Mouse (Mus musculus): ENCODE measurements around the gene Phactr1.

Gene Phactr1

GRCm38 (mm10) chr13:42680391-42680994 lies at the start of gene Phactr1:
TSS of gene Phactr1 (plus strand) at chr13:42680623.
- no peak for DNase-seq

- no peak for DNase-seq
These were observed 45.5 kb upstream of the Phactr1 start for GRCm38 (mm10) chr13:42634908-42635307.

GRCm38 (mm10) chr13:42650228-42650627 lies 30.2 kb upstream of the Phactr1 start:
- DNase-seq, result no peak

- no peak for DNase-seq
These were observed 23.6 kb upstream of the Phactr1 start for GRCm38 (mm10) chr13:42656643-42657315.

- no peak for DNase-seq
These were observed 8.7 kb upstream of the Phactr1 start for GRCm38 (mm10) chr13:42671651-42672290.

DNA sequence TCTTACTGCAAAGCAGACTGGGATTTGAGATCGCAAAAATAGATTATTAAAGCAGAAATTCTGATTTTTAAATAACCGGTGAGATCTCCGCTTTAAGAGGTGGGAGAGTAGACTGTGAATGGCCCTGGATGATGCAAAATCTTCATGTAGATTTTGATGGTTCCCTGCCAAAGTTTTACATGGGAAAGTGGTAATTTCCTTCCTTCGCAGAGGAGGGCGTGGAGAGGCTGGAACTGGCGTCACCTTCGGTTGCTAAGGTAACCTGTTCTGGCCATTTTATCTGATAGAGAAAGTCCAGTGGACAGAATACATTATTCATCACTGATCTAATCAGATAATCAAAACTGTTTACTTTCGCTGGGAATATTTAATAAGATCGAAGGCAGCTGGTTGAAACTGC lies 876 bp downstream of the Phactr1 start:
- peak; percentile 14 to 30 for DNase-seq

GRCm38 (mm10) chr13:42684181-42684580 lies 3.8 kb downstream of the Phactr1 start:
- DNase-seq, result no peak

- no peak for DNase-seq
These were observed 11.8 kb downstream of the Phactr1 start for GRCm38 (mm10) chr13:42692233-42692632.

GRCm38 (mm10) chr13:42696641-42697040 lies 16.2 kb downstream of the Phactr1 start:
- DNase-seq, result no peak

GRCm38 (mm10) chr13:42709148-42709547 lies 28.7 kb downstream of the Phactr1 start:
- DNase-seq, result peak; percentile 26 to 27

DNA sequence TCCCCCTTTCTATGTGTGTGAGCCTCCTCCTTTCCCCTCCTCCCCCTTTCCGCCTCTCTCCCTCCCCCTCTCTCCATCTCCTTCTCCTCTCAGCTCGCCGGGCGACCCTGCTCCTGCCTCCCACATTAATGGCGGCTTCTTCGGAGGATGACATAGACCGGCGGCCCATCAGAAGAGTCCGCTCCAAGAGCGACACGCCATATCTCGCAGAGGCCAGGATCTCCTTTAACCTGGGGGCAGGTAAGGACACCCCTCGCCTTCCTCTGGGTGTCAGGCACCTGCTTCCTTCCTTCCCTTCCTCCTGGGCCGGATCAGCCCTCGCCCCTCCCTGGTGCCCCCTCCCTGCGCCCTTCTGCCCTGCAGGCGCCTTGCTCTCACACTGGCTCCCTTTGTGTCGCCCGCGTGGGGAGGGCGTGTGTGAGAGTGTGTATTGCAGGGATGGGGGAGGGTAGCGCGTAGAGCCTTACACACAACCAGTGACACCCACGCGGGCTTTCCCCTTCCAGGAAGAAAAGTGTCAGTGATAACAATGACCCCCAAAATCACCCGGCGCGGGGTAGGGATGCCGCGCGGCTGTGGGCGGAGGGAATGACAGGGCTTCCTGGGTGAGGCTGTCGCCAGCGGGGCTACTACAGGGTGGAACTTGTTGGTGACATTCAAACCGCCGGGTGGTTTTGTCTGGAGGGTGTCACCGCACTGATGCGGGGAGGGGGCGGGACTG lies 29.3 kb downstream of the Phactr1 start:
- DNase-seq, result peak in 1 of 2 experiments; percentile 12

- DNase-seq, result peak; percentile 28 to 79
These were observed 31.1 kb downstream of the Phactr1 start for GRCm38 (mm10) chr13:42711510-42711909.

DNA sequence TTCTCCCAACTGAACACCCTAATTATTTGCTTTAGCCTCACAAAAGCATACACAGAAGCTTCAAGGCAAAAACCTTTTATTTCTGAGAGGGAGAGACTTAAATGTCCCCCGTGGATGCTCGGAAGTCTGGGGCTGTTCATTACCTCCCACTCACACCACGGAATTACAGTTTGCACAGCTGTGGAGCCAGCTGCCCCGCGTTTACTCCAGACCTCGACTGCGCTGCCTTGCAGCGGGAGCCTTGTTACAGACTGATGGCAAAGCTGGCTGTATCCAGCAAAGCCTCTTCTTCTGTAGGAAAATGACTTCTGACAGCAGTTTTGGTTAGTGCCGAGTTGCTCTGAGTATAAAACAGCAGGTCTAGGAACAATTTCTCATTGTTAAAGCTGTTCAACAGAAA lies 39.0 kb downstream of the Phactr1 start:
- DNase-seq, result no peak

GRCm38 (mm10) chr13:42720135-42720534 lies 39.7 kb downstream of the Phactr1 start:
- DNase-seq, result peak; percentile 31 to 58

DNA sequence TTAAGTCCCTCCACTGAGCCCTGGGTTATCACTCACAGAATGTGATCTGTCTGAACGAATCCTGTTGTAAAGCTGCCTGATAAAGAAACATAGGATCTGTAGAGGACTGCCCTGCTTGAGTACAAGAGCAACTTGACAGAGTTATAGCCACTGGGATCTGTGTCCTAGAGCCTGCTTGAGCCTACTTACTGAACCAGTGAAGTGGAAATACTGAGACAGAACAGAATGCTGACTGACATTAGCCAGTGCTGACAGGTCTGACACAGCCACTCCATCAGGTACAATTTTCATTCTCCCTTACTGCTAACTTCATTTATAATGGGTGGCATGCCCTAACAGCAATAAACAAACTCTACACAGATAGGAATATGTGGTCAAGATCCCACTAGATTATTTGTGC lies 40.2 kb downstream of the Phactr1 start:
- peak; percentile 14 to 43 for DNase-seq

GRCm38 (mm10) chr13:42724011-42724410 lies 43.6 kb downstream of the Phactr1 start:
- peak; percentile 48 to 89 for DNase-seq

GRCm38 (mm10) chr13:42725709-42726231 lies 45.3 kb downstream of the Phactr1 start:
- DNase-seq, result peak; percentile 37 to 56

- no peak for DNase-seq
These were observed 57.1 kb downstream of the Phactr1 start for GRCm38 (mm10) chr13:42737486-42737885.

- DNase-seq, result no peak
These were observed 57.7 kb downstream of the Phactr1 start for GRCm38 (mm10) chr13:42738152-42738551.

GRCm38 (mm10) chr13:42742226-42742625 lies 61.8 kb downstream of the Phactr1 start:
- DNase-seq, result peak; percentile 24 to 63

- DNase-seq, result no peak
These were observed 64.0 kb downstream of the Phactr1 start for GRCm38 (mm10) chr13:42744467-42744866.

DNA sequence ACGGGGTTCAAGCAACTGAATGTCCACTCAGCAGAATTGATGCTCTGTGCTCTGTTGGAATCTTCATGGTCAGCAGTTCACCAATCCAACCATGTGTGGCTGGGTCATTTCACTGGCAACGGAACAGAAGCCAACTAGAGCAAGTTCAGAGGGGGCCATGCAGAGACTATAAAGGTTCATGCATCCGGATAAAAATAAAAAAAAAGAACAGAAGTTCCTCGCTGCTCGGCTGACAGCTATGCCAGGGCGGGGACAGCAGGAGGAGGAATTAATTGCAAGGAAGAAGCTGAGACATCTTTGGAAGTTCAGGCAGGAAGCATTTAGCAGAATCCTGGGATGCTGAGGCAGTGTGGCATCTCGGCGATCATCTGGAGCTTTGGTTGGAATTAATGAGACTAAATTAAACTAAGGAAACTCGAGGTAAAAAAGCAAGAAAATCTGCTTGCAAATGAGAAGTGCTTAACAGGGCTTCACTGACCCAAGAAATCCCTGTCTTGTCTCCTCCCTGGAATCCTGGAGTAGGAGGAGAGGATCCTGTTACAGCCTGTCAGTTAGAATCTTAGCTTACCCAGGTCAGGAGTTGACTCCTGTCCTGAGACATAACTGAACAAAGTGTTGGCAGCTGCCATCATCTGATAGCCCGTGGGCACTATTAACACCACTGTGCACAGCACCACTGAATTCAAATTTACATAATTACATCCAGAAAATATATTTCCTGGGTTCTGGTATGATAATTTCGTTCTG lies 77.4 kb downstream of the Phactr1 start:
- DNase-seq, result peak; percentile 52 to 80
